Mouse (Mus musculus) forebrain, postnatal 0 days (tissue): ENCODE measurements at regions not wholly inside any gene's neighbourhood (a gene's known extent, or its start where the extent isn't known, plus 50 kb on each side); places are given as distances from the start of the nearest gene placed in this dataset.
"Not testable (repeated sequence)": the region's sequence is repeated elsewhere in the genome, so short reads cannot be mapped to it uniquely, and the experiment has no call there.

ENCODE experiments used
- ATAC-seq: fragments of 200-750 bp; cut with Nextera tagmentation; 2 replicates; pipeline ENCODE4 v1.8.0; 2017; ENCODE audit warnings: mild to moderate bottlenecking, moderate library complexity
- DNase-seq: peaks from one replicate; pipeline ENCODE4 v3.0.0-alpha.2; 2015
- H3K27ac ChIP-seq: fragments of 300-500 bp; sonication (generic); 2 replicates; pipeline ENCODE4 v1.5.1; 2014; ENCODE audit warnings: low read depth, mild to moderate bottlenecking, antibody characterized with exemption, low read length, moderate library complexity, mixed read lengths
- H3K27me3 ChIP-seq: fragments of 300-500 bp; sonication (generic); 2 replicates; pipeline ENCODE4 v1.6.1; 2014; ENCODE audit warnings: mild to moderate bottlenecking, low read length, mixed read lengths; ENCODE audit not compliant: insufficient read depth
- H3K36me3 ChIP-seq: fragments of 300-500 bp; sonication (generic); 2 replicates; pipeline ENCODE4 v1.6.1; 2014; ENCODE audit warnings: mild to moderate bottlenecking, moderate library complexity; ENCODE audit not compliant: insufficient read depth
- H3K4me1 ChIP-seq: fragments of 300-500 bp; sonication (generic); 2 replicates; pipeline ENCODE4 v1.6.1; 2014; ENCODE audit warnings: antibody characterized with exemption; ENCODE audit not compliant: insufficient read depth
- H3K4me2 ChIP-seq: fragments of 300-500 bp; sonication (generic); 2 replicates; pipeline ENCODE4 v1.6.1; 2014; ENCODE audit warnings: low read depth, mild to moderate bottlenecking, moderate library complexity
- H3K4me3 ChIP-seq: fragments of 300-500 bp; sonication (generic); 2 replicates; pipeline ENCODE4 v1.5.1; 2014; ENCODE audit warnings: low read depth, low read length, mixed read lengths
- H3K9ac ChIP-seq: fragments of 300-500 bp; sonication (generic); 2 replicates; pipeline ENCODE4 v1.6.1; 2014; ENCODE audit warnings: mild to moderate bottlenecking
- H3K9me3 ChIP-seq: fragments of 300-500 bp; sonication (generic); 2 replicates; pipeline ENCODE4 v1.6.1; 2016; ENCODE audit warnings: low read length
- CTCF ChIP-seq: sonication (generic); IDR thresholded peaks from 2 replicates; pipeline ENCODE4 v1.5.1; 2016; ENCODE audit warnings: antibody characterized with exemption, control low read depth, low read depth
- WGBS: fragments of 180-500 bp; shearing (Covaris S2); extraction: QIAGEN DNeasy Blood & Tissue Kit; methylation state at CpG from one replicate; pipeline ENCODE4 v1.1.7; 2014; 5-methylcytosine and 5-hydroxymethylcytosine counted together

- WGBS: 82% methylated on average over 18 of the region's 18 CpGs
- H3K9ac ChIP-seq: no peak overlapping the region
- no peaks in the 10 kb centered on the region for H3K9me3 ChIP-seq
- DNase-seq (no peak), ATAC-seq (no peak)
- H3K4me3 ChIP-seq: no peak overlapping the region
- TF ChIP-seq CTCF: no peak
- no peak overlapping the region for H3K4me2 ChIP-seq
- H3K27ac ChIP-seq: no peak overlapping the region
- no peaks in the 10 kb centered on the region for H3K4me1 ChIP-seq
- no peaks in the 10 kb centered on the region for H3K27me3 ChIP-seq
- H3K36me3 ChIP-seq: no peaks in the 10 kb centered on the region
These were observed 123.2 kb downstream of the Mfap3l start for GRCm38 (mm10) chr8:60755704-60756415.

DNA sequence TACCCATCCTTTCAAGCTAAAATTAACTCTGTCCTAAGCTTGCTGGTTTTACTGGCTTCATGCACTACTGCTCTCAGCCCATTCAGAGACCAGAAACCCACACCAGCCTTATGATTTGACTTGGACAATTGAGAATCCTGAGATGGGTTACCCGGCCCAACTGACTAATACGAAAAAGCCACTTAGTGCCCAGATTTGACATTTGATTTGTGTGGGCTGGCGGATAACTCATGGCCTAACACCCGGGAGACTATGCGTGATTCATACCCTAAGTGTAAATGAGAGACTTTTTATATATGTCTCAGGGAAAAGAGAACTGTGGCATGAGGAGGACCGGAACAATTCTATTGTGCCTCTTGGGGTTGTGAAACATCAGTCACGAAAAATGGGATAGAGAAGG is 126.3 kb upstream of the Hpf1 start:
- DNase-seq: no peak
- 97% methylated on average over 7 of the region's 7 CpGs for WGBS

DNA sequence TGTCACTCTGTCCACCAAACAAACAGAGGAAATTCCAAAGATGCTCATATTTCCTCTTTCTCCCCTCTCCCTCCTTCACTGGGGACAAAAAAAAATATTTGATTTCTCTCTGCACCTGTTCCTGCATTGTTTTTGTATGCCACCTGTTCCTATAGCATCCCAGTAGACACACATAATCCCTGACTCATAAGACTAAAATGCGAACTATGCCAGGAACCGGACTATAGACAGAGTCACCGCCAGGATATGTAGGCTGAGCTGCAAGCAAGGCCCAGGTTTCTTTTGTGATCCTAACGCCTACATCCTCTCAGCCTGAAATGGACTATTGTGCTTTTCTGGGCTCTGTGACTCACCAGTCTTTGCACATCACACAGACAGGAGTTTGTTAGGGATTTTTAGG is 116.9 kb upstream of the Hpf1 start:
- 48% methylated on average over 4 of the region's 4 CpGs for WGBS
- H3K27ac ChIP-seq: no peak overlapping the region
- no peak for DNase-seq

More for the DNA sequence above, 126.3 kb upstream of the Hpf1 start:
- H3K27ac ChIP-seq: no peak overlapping the region
- H3K4me2 ChIP-seq: no peak overlapping the region
- no peaks in the 10 kb centered on the region for H3K27me3 ChIP-seq
- no peak overlapping the region for H3K9ac ChIP-seq
- H3K9me3 ChIP-seq: no peaks in the 10 kb centered on the region
- ATAC-seq: no peak
- no peak for TF ChIP-seq CTCF
- no peaks in the 10 kb centered on the region for H3K36me3 ChIP-seq
- no peak overlapping the region for H3K4me3 ChIP-seq
- H3K4me1 ChIP-seq: no peaks in the 10 kb centered on the region

DNA sequence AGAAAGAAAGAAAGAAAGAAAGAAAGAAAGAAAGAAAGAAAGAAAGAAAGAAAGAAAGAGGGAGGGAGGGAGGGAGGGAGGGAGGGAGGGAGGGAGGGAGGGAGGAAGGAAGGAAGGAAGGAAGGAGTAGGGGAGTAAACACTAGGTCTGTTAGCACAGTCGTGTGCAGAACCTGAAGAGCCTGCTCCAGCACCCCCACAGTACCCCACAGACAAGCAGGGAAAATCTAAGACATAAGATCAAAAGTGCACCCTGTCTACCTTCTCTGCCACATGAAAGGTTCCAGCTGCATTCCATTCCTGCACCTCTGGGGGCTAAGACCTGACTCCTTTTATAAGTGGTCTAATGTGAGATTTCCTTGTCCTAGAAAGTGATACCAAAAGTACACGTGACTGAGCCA is 114.0 kb upstream of the Hpf1 start:
- WGBS: 44% methylated on average over 2 of the region's 2 CpGs
- not testable (repeated sequence) for H3K36me3 ChIP-seq, H3K9me3 ChIP-seq, H3K27me3 ChIP-seq, DNase-seq, H3K9ac ChIP-seq, H3K4me3 ChIP-seq, ATAC-seq, H3K4me1 ChIP-seq, H3K27ac ChIP-seq, H3K4me2 ChIP-seq

More for the DNA sequence above, 116.9 kb upstream of the Hpf1 start:
- H3K4me1 ChIP-seq: no peaks in the 10 kb centered on the region
- no peak overlapping the region for H3K4me3 ChIP-seq
- H3K36me3 ChIP-seq: no peaks in the 10 kb centered on the region
- H3K4me2 ChIP-seq: no peak overlapping the region
- no peaks in the 10 kb centered on the region for H3K27me3 ChIP-seq
- no peaks in the 10 kb centered on the region for H3K9me3 ChIP-seq
- no peak for TF ChIP-seq CTCF
- no peak overlapping the region for H3K9ac ChIP-seq
- peak; percentile 23; the same call in 1 of the 2 replicates for ATAC-seq

DNA sequence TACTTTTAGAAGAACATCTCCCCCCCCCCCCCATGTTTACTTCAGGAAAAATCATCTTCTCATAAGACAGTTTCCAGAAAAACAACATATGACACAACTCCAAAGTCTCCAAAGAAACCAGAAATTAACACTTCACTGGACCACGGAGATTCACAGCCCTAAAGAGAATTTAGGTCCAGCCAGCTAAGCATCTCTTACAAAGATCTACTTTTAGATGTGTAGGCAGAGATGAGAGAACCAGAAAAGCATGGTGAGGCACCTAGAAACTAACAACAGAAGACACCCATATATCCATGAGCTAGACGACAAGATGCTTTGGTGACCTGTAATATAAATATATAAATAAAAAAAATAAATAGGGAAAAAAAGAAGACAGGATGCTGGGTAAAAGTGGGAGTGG is 105.2 kb upstream of the Hpf1 start:
- H3K4me2 ChIP-seq: no peak overlapping the region

GRCm38 (mm10) chr8:60790453-60790852 is 99.8 kb upstream of the Hpf1 start:
- Histone ChIP-seq H3K36me3 (no peaks in the 10 kb centered on the region), H3K9me3 (no peaks in the 10 kb centered on the region), H3K4me3 (no peak overlapping the region), H3K9ac (no peak overlapping the region), H3K27me3 (no peaks in the 10 kb centered on the region), H3K4me2 (no peak overlapping the region), H3K27ac (no peak overlapping the region), H3K4me1 (no peaks in the 10 kb centered on the region)
- TF ChIP-seq CTCF: no peak
- 91% methylated on average over 3 of the region's 3 CpGs for whole genome bisulfite sequencing
- ATAC-seq (no peak), DNase-seq (no peak)

More for the DNA sequence above, 105.2 kb upstream of the Hpf1 start:
- 93% methylated on average over 2 of the region's 2 CpGs for WGBS
- Histone ChIP-seq H3K27ac (no peak overlapping the region), H3K36me3 (no peaks in the 10 kb centered on the region), H3K9me3 (no peaks in the 10 kb centered on the region), H3K9ac (no peak overlapping the region), H3K27me3 (no peaks in the 10 kb centered on the region), H3K4me3 (no peak overlapping the region), H3K4me1 (no peaks in the 10 kb centered on the region)
- ATAC-seq (no peak), DNase-seq (no peak)
- TF ChIP-seq CTCF: no peak

GRCm38 (mm10) chr8:60792518-60792917 is 97.7 kb upstream of the Hpf1 start:
- Histone ChIP-seq H3K4me2 (no peak overlapping the region), H3K27ac (no peak overlapping the region), H3K27me3 (no peaks in the 10 kb centered on the region), H3K9ac (no peak overlapping the region), H3K9me3 (no peaks in the 10 kb centered on the region), H3K4me3 (no peak overlapping the region), H3K4me1 (no peaks in the 10 kb centered on the region), H3K36me3 (no peaks in the 10 kb centered on the region)
- ATAC-seq (no peak), DNase-seq (no peak)
- TF ChIP-seq CTCF: no peak
- 82% methylated on average over 1 of the region's 1 CpGs for WGBS
